Mouse (Mus musculus): ENCODE results near the gene Asb16. TPM values are rescaled to one million over a fixed set of nuclear protein-coding genes. Genes with fewer than 3 reads are reported as not detected.

The Asb16 gene
- polyA plus RNA-seq, 1 experiment, result 0.37 TPM

DNA sequence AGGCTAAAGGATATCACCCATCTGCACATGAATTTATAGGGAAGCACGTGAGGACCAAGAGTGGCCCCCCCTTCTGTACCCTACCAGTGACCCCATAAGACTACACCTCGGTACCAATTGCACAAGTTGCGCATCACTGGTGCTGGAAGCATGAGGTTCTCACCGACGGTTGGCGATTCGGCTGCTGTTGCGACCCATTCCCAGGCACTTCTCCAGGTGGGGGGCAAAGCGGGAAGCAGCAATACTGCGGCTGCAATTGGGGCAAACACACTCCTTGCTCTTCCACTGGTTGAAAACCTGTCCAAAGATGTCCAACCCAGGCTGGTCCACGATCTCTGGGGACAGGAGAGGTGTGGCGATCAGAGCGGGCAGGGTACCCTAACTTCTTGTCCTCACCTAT lies 25.4 kb downstream of the Asb16 start:
- no peak for TF ChIP-seq CTCF (IDR thresholded peaks at IDR 0.05; ENCODE audit: borderline replicate concordance, insufficient read depth, low read length)
- TF ChIP-seq POLR2A (IDR thresholded peaks at IDR 0.05; ENCODE audit: low read depth, low read length), result no peak
- no peak overlapping the region for H3K4me3 ChIP-seq (ENCODE audit: insufficient read depth, low read length)
- no peaks in the 10 kb centered on the region for H3K4me1 ChIP-seq (ENCODE audit: control insufficient read depth, insufficient read depth, low read length)
- no peak overlapping the region for H3K27ac ChIP-seq (ENCODE audit: insufficient read depth, low read length)

DNA sequence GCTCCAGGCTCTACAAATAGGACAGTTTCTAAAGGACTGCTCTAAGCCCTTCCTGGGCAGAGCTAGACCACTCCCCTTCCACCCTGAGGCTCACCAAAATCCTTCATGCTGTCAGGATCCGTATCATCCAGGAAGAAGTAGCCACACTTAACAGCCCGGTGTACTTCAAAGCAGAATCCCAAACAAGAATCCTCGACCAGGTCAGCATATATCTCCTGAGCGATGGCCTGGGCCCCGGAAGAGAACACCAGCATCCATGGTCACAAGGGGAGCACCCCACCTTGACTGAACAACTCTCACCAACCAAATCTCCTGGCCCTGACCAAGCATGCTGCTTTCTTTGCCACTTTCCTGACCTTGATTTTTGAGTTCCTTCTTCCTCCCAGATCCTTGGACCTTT lies 25.9 kb downstream of the Asb16 start:
- Histone ChIP-seq H3K4me3 (ENCODE audit: insufficient read depth, low read length) (peak overlapping the region; percentile 80; the same call in 1 of the 2 replicates), H3K4me1 (ENCODE audit: control insufficient read depth, insufficient read depth, low read length) (no peaks in the 10 kb centered on the region), H3K27ac (ENCODE audit: insufficient read depth, low read length) (no peak overlapping the region)
- TF ChIP-seq CTCF (IDR thresholded peaks at IDR 0.05; ENCODE audit: borderline replicate concordance, insufficient read depth, low read length) (no peak), POLR2A (IDR thresholded peaks at IDR 0.05; ENCODE audit: low read depth, low read length) (no peak)

DNA sequence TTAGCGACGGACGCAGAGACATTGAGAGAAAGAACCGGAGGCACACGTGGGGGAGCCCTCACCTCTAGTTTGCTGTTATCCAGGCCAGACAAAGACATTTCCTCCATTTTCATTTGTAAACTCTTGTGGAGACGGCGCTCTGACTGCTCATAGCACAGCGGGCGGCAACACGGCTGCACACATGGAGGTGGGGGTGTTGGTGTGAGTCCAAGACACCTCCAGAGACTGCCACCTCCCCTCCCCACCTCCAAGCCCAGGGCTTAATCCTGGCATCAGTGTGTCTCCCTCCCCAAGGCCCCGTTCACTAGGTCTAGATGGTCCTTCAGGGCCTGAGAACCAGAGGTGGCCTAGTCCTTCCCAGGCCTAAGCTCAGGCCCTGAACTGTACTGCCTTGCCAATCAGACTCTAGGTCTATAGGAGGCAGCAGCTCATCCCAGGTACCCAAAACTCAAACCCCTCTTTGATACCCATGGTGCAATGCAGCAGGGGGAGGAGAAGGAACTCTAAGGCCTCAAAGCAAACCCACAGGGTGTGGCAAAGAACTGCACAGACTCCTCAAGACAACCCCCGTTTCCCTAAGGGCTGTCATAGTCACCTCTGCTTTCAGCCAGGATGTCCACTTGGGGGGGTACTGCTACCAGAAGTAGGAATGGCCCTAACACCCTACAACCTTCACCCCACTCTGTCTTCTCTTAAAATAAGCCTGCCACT lies 26.5 kb downstream of the Asb16 start:
- peak overlapping the region; percentile 80 for H3K4me3 ChIP-seq (ENCODE audit: insufficient read depth, low read length)
- H3K4me1 ChIP-seq (ENCODE audit: control insufficient read depth, insufficient read depth, low read length), result no peaks in the 10 kb centered on the region
- H3K27ac ChIP-seq (ENCODE audit: insufficient read depth, low read length), result peak overlapping the region; percentile 94
- TF ChIP-seq POLR2A (IDR thresholded peaks at IDR 0.05; ENCODE audit: low read depth, low read length) (peak; percentile 91), CTCF (IDR thresholded peaks at IDR 0.05; ENCODE audit: borderline replicate concordance, insufficient read depth, low read length) (no peak)

DNA sequence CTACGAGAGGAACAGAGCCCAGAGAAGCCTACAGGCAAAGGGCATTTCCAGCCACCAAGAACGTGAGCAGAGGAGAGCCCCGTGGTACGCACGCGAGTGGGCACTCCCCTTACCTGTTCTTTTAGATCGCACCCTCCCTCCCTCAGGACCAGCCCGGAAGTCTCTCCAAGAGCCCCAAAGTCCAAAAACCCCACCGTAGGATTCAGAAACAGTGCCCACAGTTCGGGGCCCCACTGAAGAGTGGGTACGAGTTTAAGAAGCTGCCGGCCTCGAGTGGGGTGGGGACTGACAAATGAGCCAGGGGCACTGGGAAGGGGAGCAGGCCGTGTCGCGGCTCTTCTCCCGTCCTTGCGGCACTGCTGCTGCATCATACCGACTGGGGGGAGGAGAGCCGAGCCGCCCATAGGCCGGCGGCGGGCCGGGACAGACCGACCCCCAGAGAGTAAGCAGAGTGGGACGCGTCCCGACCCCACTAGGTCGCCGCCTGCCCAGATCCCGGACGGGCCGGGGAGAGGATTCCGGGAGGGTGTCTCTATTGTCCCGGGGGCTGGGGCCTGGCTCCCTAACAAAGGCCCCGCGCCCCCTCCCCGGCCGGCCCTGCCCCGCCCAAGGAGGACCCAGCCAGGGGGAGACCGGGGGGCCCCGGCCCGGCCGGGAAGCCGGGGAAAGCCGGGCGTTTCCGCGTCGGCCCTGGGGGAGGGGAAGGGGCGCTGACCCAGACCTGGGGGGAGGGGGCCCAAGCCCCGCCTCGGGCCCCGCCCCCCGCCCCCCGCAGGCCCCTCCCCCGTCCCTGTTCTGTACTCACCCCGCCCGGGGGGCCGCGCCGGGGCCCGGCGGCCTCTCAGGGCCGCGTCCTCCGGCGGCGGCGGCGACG lies 27.3 kb downstream of the Asb16 start:
- TF ChIP-seq POLR2A (IDR thresholded peaks at IDR 0.05; ENCODE audit: low read depth, low read length), result peak; percentile 13
- TF ChIP-seq CTCF (IDR thresholded peaks at IDR 0.05; ENCODE audit: borderline replicate concordance, insufficient read depth, low read length), result no peak
- H3K4me1 ChIP-seq (ENCODE audit: control insufficient read depth, insufficient read depth, low read length), result no peaks in the 10 kb centered on the region
- H3K27ac ChIP-seq (ENCODE audit: insufficient read depth, low read length), result peak overlapping the region; percentile 94
- peak overlapping the region; percentile 80 for H3K4me3 ChIP-seq (ENCODE audit: insufficient read depth, low read length)

DNA sequence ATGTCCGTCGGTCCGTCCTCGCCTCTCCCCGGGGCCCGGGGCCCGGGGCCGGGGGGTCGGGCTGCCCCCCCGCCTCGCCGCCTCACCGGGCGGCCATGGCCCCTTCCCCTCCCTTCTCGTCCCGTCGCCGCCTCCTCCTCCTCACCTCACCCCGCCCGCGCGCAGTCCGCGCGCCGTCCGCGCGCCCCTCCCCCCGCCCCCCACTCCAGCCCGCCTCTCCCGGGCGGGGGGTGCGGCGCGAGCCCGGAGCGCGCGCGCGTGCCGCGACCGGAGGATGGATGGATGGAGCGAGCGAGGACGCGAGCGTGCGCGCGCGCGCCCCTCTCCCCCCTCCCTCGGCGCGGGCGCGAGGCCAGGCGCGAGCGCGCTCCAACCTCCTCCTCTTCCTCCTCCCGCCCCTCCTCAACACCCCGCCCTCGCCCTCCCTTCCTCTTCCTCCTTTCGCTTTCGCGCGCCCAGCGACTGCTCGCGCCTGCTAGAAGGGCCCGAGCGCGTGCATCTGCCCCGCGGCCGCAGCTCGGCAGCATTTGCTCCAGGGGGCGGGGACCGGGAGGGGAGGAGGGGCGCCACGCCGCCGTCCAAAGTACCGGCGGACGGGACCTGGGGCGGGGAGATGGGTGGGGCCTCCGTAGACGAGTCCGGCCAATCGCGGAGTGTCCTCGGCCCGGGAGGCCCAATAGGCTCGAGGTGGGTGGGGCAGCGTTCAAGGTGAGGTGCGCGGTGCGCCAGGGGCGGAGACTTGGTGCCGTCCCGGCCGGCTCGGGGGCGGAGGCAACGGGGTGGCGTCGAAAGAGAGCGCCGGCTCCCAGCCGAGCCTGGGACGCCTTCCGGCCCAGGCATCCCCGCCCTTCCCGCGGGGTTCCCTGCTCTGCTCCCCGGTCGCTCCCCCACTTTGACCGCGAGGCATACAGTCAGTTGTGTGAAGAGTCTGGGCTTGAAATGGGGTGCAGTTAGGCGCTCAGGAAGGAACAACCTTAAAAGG lies 28.2 kb downstream of the Asb16 start, which contains the start of gene Atxn7l3:
Gene Atxn7l3, minus strand, starts transcription at position 141 of the 982 bp plus-strand sequence.
- Histone ChIP-seq H3K27ac (ENCODE audit: insufficient read depth, low read length) (peak within 1 kb of the TSS; percentile 96), H3K4me1 (ENCODE audit: control insufficient read depth, insufficient read depth, low read length) (no peaks in the 10 kb centered on the region), H3K4me3 (ENCODE audit: insufficient read depth, low read length) (peak within 1 kb of the TSS; percentile 80)
- peak; percentile 91 for TF ChIP-seq POLR2A (IDR thresholded peaks at IDR 0.05; ENCODE audit: low read depth, low read length)
- TF ChIP-seq CTCF (IDR thresholded peaks at IDR 0.05; ENCODE audit: borderline replicate concordance, insufficient read depth, low read length), result no peak

DNA sequence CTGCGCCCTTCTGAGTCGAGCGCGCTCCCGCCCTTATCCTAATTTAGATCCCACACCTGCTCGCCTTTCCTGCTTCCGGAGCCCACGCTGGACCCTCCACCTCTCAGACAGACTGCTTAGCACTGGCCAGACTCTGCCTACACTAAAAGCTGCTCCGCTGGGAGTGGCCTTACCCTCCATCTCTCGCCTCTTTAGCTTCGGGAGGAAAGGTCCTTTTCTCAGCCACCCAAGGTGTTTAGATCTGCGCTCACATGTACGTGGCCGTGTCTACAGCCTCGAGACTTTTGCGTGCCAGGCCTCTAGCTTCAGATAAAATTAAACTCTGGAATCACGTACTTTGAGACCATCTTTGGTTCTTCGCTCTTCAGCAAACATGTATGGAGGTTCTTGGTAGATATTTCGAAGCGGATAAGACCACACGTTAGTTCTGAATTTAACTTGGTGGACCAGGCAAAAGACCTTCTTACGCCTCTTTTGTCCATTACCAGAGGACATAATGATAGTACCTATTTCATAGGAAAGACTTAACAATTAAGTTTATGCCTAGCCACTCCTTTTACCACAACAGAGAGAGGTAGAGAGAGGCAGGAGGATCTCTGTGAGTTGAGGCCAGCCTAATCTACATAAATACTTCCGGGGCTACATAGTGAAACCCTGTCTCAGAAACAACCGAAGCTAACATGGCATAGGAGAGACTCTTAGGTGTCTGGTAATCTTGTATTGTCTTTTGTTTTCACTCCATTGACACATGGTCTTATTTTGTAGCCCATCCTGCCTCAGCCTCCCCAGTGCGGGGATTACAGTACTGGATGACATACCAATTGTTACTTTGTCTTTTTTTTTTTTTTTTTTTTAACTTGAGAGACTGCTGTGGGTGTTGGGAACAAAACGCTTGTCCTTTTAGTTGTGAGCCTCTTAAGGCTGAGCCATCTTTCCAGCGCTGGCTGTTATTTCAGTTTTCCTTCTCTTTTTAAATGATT lies 29.3 kb downstream of the Asb16 start:
- no peaks in the 10 kb centered on the region for H3K4me1 ChIP-seq (ENCODE audit: control insufficient read depth, insufficient read depth, low read length)
- peak overlapping the region; percentile 96 for H3K27ac ChIP-seq (ENCODE audit: insufficient read depth, low read length)
- TF ChIP-seq CTCF (IDR thresholded peaks at IDR 0.05; ENCODE audit: borderline replicate concordance, insufficient read depth, low read length) (no peak), POLR2A (IDR thresholded peaks at IDR 0.05; ENCODE audit: low read depth, low read length) (no peak; the same call in 1 of the 2 replicates)
- peak overlapping the region; percentile 73 for H3K4me3 ChIP-seq (ENCODE audit: insufficient read depth, low read length)

DNA sequence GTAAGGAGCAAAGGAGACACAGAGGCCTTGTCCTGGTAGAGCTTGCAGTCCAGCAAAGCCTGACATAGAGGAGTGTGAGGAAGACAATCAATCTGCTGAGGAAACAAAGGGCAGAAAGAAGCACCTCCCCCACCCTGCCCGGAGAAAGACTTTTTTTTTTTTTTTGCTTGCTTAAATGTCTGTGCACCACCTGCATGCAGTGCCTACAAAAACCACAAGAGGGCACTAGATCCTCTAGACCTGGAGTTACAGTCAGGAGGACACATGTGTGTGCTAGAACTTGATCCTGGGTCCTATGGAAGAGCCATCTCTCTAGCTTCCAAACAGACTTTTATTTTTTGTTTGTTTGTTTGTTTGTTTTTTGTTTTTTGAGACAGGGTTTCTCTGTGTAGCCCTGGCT lies 31.3 kb downstream of the Asb16 start:
- Histone ChIP-seq H3K4me3 (ENCODE audit: insufficient read depth, low read length) (no peak overlapping the region), H3K4me1 (ENCODE audit: control insufficient read depth, insufficient read depth, low read length) (no peaks in the 10 kb centered on the region), H3K27ac (ENCODE audit: insufficient read depth, low read length) (no peak overlapping the region)
- TF ChIP-seq POLR2A (IDR thresholded peaks at IDR 0.05; ENCODE audit: low read depth, low read length) (no peak), CTCF (IDR thresholded peaks at IDR 0.05; ENCODE audit: borderline replicate concordance, insufficient read depth, low read length) (no peak)

DNA sequence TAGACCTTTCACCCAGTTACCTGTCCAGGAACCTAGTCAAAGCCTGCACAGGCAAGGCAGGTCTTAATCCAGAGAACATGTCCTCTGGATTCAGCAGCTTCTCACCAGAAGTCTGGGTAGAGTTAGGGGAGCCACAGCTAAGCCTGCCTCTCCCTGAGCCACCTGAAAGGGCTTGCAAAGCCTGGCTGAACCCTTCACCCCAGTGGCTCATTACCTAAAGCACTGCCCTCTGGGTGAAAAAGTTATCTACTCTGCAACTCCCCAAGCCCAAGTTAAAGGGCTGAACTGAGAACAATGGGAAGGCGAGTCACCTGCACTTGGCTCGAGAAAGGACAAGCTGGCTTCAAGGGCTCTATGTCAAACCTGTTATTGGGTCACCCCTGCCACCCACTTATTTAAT lies 35.6 kb downstream of the Asb16 start:
- TF ChIP-seq CTCF (IDR thresholded peaks at IDR 0.05; ENCODE audit: borderline replicate concordance, insufficient read depth, low read length), result no peak
- no peak for TF ChIP-seq POLR2A (IDR thresholded peaks at IDR 0.05; ENCODE audit: low read depth, low read length)

More for the DNA sequence above, 35.6 kb downstream of the Asb16 start:
- Histone ChIP-seq H3K4me3 (ENCODE audit: insufficient read depth, low read length) (no peak overlapping the region), H3K4me1 (ENCODE audit: control insufficient read depth, insufficient read depth, low read length) (no peaks in the 10 kb centered on the region), H3K27ac (ENCODE audit: insufficient read depth, low read length) (no peak overlapping the region)
